Mouse (Mus musculus) effector memory CD4-positive, alpha-beta T cell, adult 7 months (primary cell): ENCODE results near the gene Syt16. TPM values are rescaled to one million over a fixed set of nuclear protein-coding genes. Genes with fewer than 3 reads are reported as not detected.

ENCODE experiments used
- polyA plus RNA-seq: library from polyadenylated mRNA; unstranded; fragments of 100-300 nt; shearing (Covaris generic); gene quantifications from one replicate; pipeline ENCODE4 v1.2.1, GENCODE M21; 2017

The Syt16 gene
- polyA plus RNA-seq: not detected

GRCm38 (mm10) chr12:73997297-73998127 is at the start of gene Syt16:
Gene Syt16, plus strand, starts transcription at chr12:73997661.

DNA sequence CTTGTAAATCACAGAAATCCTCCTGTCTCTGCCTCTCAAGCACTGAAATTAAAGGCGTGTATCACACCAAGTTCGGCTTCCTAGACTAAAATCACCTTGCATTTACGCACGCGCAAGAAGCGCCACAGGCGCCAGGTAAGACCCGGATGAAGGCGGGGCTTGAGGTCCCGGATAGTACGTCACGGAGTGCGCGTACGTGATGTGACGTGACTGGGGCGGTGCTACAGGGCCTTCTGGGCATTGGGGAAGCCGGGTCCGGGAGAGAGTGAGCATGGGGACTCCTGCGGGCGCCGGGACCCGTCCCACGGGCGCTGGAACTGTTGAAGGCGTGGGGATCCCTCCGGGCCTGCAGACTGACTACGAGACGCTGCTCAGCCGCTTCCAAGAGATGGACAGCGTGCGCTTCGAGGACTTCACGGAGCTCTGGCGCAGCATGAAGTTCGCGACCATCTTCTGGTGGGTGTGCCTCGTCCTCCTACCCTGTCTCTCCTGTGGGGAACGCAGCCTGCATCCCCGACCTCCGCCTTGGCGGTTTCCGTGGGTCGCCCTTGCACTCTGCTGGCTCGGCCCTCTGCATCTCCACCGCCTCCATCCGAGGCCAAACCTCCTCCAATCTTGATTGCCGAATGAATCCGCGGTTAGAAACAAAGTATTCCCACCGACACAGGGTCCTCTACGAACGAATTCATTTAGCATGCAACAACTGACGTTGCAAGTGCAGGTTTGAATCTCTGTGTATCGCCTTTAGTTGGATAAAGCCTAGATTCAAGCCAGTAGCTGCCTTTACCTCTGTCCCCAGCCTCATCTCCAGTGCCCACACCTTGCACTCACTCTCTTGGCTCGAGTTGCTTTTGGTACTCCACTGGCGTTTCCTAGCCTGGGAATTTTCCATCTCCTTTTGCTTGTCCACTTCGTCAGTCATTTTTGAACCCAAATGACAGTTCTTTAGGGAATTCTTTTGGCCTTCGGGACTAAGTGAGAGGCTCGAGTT is 32.9 kb upstream of the Syt16 start, which contains the start of gene Snapc1:
Gene Snapc1, plus strand, starts transcription at position 191 of the 991 bp plus-strand sequence.

DNA sequence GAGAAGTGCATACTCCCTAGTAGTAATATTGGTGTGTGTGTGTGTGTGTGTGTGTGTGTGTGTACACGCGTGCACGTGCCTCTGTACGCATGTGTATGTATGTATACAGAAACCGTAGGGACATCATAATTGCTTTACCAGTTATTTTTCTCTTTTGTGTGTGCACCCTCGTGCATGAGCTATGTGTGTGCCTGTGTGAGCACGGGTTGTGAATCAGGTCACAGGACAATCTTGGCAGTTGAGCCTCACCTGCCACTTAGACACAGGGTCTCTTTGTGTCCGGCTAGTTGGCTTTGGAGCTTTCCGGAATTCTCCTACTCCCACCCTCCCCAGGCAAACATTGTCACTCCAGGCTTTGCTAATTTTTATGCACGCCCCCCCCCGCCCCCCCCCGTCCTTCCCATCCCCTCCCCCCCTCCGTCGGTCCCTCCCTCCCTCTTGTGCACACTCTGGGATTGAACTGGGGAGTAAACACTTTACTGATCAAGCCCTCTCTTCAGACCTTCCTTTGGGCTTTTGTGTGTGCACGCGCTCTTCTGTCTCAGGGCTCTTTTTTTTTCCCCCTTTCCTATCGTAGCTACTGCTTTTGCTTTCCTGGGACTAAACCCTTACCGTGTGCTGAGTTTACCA is 319.0 kb downstream of the Syt16 start, which contains the start of gene Gm11042:
Gene Gm11042, minus strand, starts transcription at position 51 of the 630 bp plus-strand sequence.

Other genes with a start within 250 kb of the Syt16 start
- 423 TPM for gene Hif1a, start 96.3 kb upstream of the Syt16 start, polyA plus RNA-seq
- gene Gm49321, start 60.0 kb upstream of the Syt16 start, polyA plus RNA-seq: 55.4 TPM
- 65.7 TPM for gene Snapc1, start 33.2 kb upstream of the Syt16 start, polyA plus RNA-seq